Mouse (Mus musculus) left cerebral cortex, adult 2 months (tissue): ENCODE measurements around the gene Dpyd. TPM values are rescaled to one million over a fixed set of nuclear protein-coding genes. Genes with fewer than 3 reads are reported as not detected.
A peak's percentile ranks its signal among the peaks of the same experiment; 100 is the strongest.

Experiments used
- DNase-seq, 2 experiments: peaks; one replicate each; pipeline ENCODE4 v3.0.0; 2021 to 2022; ENCODE audit warnings: low spot score in 2 of 2, mixed read lengths in 1 of 2; ENCODE audit errors: extremely low spot score in 1 of 2
- H3K27ac ChIP-seq: fragments of 200-600 bp; 2 replicates; pipeline ENCODE4 v1.8.1; 2022
- H3K4me3 ChIP-seq: fragments of 200-600 bp; 2 replicates; pipeline ENCODE4 v1.8.1; 2022
- CTCF ChIP-seq: fragments of 200-600 bp; IDR thresholded peaks from 2 replicates; pipeline ENCODE4 v1.8.1; 2022; ENCODE audit warnings: antibody characterized with exemption, mild to moderate bottlenecking, moderate library complexity
- intact Hi-C: fragments of 180-260 bp; cut with DNase I; formaldehyde crosslinking; loops from one replicate; pipeline ENCODE4 v1.15.1; 2025
- total RNA-seq, 2 experiments: library from RNA; stranded (reverse); gene quantifications; 2 replicates each; pipeline ENCODE4 v1.2.3; 2021

Gene Dpyd
- total RNA-seq, 2 experiments from 2014 or later: 9.8 to 12.1 TPM

GRCm38 (mm10) chr3:119419087-119419709 lies 857.3 kb downstream of the Dpyd start:
- TF ChIP-seq CTCF: no peak
- H3K27ac ChIP-seq: no peak overlapping the region
- H3K4me3 ChIP-seq: no peak overlapping the region
- intact Hi-C loops: no loop called here
- DNase-seq: peak in 1 of 2 experiments; percentile 11

GRCm38 (mm10) chr3:119419745-119420144 lies 857.8 kb downstream of the Dpyd start:
- no peak overlapping the region for H3K27ac ChIP-seq

GRCm38 (mm10) chr3:119431339-119431738 lies 869.4 kb downstream of the Dpyd start:
- no peak overlapping the region for H3K4me3 ChIP-seq
- TF ChIP-seq CTCF: no peak
- intact Hi-C loops: no loop called here
- no peak overlapping the region for H3K27ac ChIP-seq
- DNase-seq: no peak

More at GRCm38 (mm10) chr3:119419745-119420144, 857.8 kb downstream of the Dpyd start:
- no peak for TF ChIP-seq CTCF
- intact Hi-C loops: no loop called here
- DNase-seq: no peak
- no peak overlapping the region for H3K4me3 ChIP-seq

- TF ChIP-seq CTCF: no peak
- no peak for DNase-seq
- intact Hi-C loops: no loop called here
- Histone ChIP-seq H3K27ac (no peak overlapping the region), H3K4me3 (no peak overlapping the region)
These were observed 869.8 kb downstream of the Dpyd start for GRCm38 (mm10) chr3:119431757-119432156.

GRCm38 (mm10) chr3:119447559-119447958 lies 885.6 kb downstream of the Dpyd start:
- intact Hi-C loops: no loop called here
- Histone ChIP-seq H3K27ac (no peak overlapping the region), H3K4me3 (no peak overlapping the region)
- no peak for TF ChIP-seq CTCF
- DNase-seq: no peak

GRCm38 (mm10) chr3:119464073-119464472 lies 902.1 kb downstream of the Dpyd start:
- DNase-seq: no peak
- H3K4me3 ChIP-seq: no peak overlapping the region
- intact Hi-C loops: no loop called here
- no peak overlapping the region for H3K27ac ChIP-seq
- TF ChIP-seq CTCF: no peak

- Histone ChIP-seq H3K4me3 (no peak overlapping the region), H3K27ac (no peak overlapping the region)
- DNase-seq: no peak
- intact Hi-C loops: no loop called here
- no peak for TF ChIP-seq CTCF
These were observed 902.5 kb downstream of the Dpyd start for GRCm38 (mm10) chr3:119464479-119464878.

- TF ChIP-seq CTCF: peak; percentile 21
- no peak overlapping the region for H3K27ac ChIP-seq
- intact Hi-C loops: no loop called here
- DNase-seq: no peak
- no peak overlapping the region for H3K4me3 ChIP-seq
These were observed 905.8 kb downstream of the Dpyd start for GRCm38 (mm10) chr3:119467723-119468122.
